Mouse (Mus musculus) lung, adult 10 weeks (tissue): Measurements from ENCODE around the gene Olfr667. TPM values are rescaled to one million over a fixed set of nuclear protein-coding genes. Genes with fewer than 3 reads are reported as not detected.

Experiments
- polyA plus RNA-seq: library from polyadenylated mRNA; stranded (reverse); fragments of 350-450 nt; fragmentation: Illumina TruSeq; extraction: RNeasy Lipid Tissue Mini Kit (QIAGEN cat#74804); gene quantifications from one replicate; pipeline ENCODE4 v1.2.3, GENCODE M21; 2014; ENCODE audit warnings: low read depth, low replicate concordance; ENCODE audit not compliant: insufficient read depth

Gene Olfr667
- not detected for polyA plus RNA-seq

GRCm38 (mm10) chr7:104921382-104921781 is at the start of gene Olfr667:
TSS of gene Olfr667 (minus strand) at chr7:104921482.

GRCm38 (mm10) chr7:104962520-104962919 is 41.2 kb upstream of the Olfr667 start, which contains the start of gene Olfr670:
TSS of gene Olfr670 (minus strand) at chr7:104962620.

GRCm38 (mm10) chr7:104933940-104934339 is 12.7 kb upstream of the Olfr667 start, which contains the start of gene Olfr669:
TSS of gene Olfr669 (plus strand) at chr7:104934240.

GRCm38 (mm10) chr7:104927957-104928356 is 6.7 kb upstream of the Olfr667 start, which contains the start of gene Olfr668:
TSS of gene Olfr668 (minus strand) at chr7:104928057.

GRCm38 (mm10) chr7:104895852-104896251 is 25.4 kb downstream of the Olfr667 start, which contains the start of gene Olfr666:
TSS of gene Olfr666 (minus strand) at chr7:104895952.

GRCm38 (mm10) chr7:104877731-104878130 is 43.6 kb downstream of the Olfr667 start, which contains the start of gene Olfr665:
TSS of gene Olfr665 (plus strand) at chr7:104878031.

Other genes with a start within 250 kb of the Olfr667 start
- gene Olfr661, start 235.0 kb downstream of the Olfr667 start, polyA plus RNA-seq: not detected
- not detected for gene Usp17le, start 144.0 kb downstream of the Olfr667 start, polyA plus RNA-seq
- gene Usp17lb, start 78.9 kb downstream of the Olfr667 start, polyA plus RNA-seq: not detected
- gene Usp17la, start 64.5 kb downstream of the Olfr667 start, polyA plus RNA-seq: not detected
- not detected for gene Olfr665, start 43.5 kb downstream of the Olfr667 start, polyA plus RNA-seq
- gene Olfr666, start 25.5 kb downstream of the Olfr667 start, polyA plus RNA-seq: not detected
- not detected for gene Olfr668, start 6.6 kb upstream of the Olfr667 start, polyA plus RNA-seq
- gene Olfr669, start 12.8 kb upstream of the Olfr667 start, polyA plus RNA-seq: not detected
- not detected for gene Olfr670, start 41.1 kb upstream of the Olfr667 start, polyA plus RNA-seq
- not detected for gene Olfr671, start 57.6 kb upstream of the Olfr667 start, polyA plus RNA-seq
- not detected for gene Olfr672, start 80.5 kb upstream of the Olfr667 start, polyA plus RNA-seq
- gene Olfr675, start 107.0 kb upstream of the Olfr667 start, polyA plus RNA-seq: not detected
- gene Olfr676, start 111.2 kb upstream of the Olfr667 start, polyA plus RNA-seq: not detected
- gene Olfr677, start 129.9 kb upstream of the Olfr667 start, polyA plus RNA-seq: not detected
- gene Olfr678, start 143.0 kb upstream of the Olfr667 start, polyA plus RNA-seq: not detected
- not detected for gene Olfr679, start 159.7 kb upstream of the Olfr667 start, polyA plus RNA-seq
- not detected for gene Olfr680-ps1, start 171.3 kb upstream of the Olfr667 start, polyA plus RNA-seq
- not detected for gene Olfr681, start 195.4 kb upstream of the Olfr667 start, polyA plus RNA-seq
- not detected for gene Olfr683, start 225.5 kb upstream of the Olfr667 start, polyA plus RNA-seq
- not detected for gene Olfr684, start 242.2 kb upstream of the Olfr667 start, polyA plus RNA-seq